Mouse (Mus musculus) forebrain, embryonic 14.5 days (tissue): ENCODE data around the gene Tcl1b3. TPM values are rescaled to one million over a fixed set of nuclear protein-coding genes. Genes with fewer than 3 reads are reported as not detected.

Experiments used
- ATAC-seq: fragments of 200-750 bp; cut with Nextera tagmentation; 2 replicates; pipeline ENCODE4 v1.8.0; 2017; ENCODE audit warnings: mild to moderate bottlenecking, moderate library complexity
- DNase-seq: peaks from one replicate; pipeline ENCODE4 v3.0.0-alpha.2; 2015; ENCODE audit warnings: low spot score
- H3K27ac ChIP-seq: fragments of 300-500 bp; sonication (generic); 2 replicates; pipeline ENCODE4 v1.5.1; 2014; ENCODE audit warnings: low read depth, mild to moderate bottlenecking, control low read depth, low read length, moderate library complexity
- H3K27me3 ChIP-seq: fragments of 300-500 bp; sonication (generic); replicated peaks from 2 replicates; pipeline ENCODE4 v1.6.1; 2014; ENCODE audit warnings: low read length, control low read depth, mixed read lengths; ENCODE audit not compliant: control insufficient read depth, insufficient read depth
- H3K36me3 ChIP-seq: fragments of 300-500 bp; sonication (generic); 2 replicates; pipeline ENCODE4 v1.6.1; 2014; ENCODE audit warnings: low read length, control low read depth; ENCODE audit not compliant: control insufficient read depth, insufficient read depth
- H3K4me1 ChIP-seq: fragments of 300-500 bp; sonication (generic); 2 replicates; pipeline ENCODE4 v1.6.1; 2014; ENCODE audit warnings: antibody characterized with exemption, low read length, control low read depth; ENCODE audit not compliant: control insufficient read depth, insufficient read depth
- H3K4me2 ChIP-seq: fragments of 300-500 bp; sonication (generic); 2 replicates; pipeline ENCODE4 v1.6.1; 2014; ENCODE audit warnings: mild to moderate bottlenecking, control low read depth, low read length
- H3K4me3 ChIP-seq: fragments of 300-500 bp; sonication (generic); 2 replicates; pipeline ENCODE4 v1.5.1; 2014; ENCODE audit warnings: low read depth, low read length, control low read depth
- H3K9ac ChIP-seq: fragments of 300-500 bp; sonication (generic); 2 replicates; pipeline ENCODE4 v1.6.1; 2014; ENCODE audit warnings: mild to moderate bottlenecking, low read length, control low read depth, moderate library complexity
- H3K9me3 ChIP-seq: fragments of 300-500 bp; sonication (generic); replicated peaks from 2 replicates; pipeline ENCODE4 v1.6.1; 2016; ENCODE audit warnings: low read length, control low read depth, mixed read lengths; ENCODE audit not compliant: control insufficient read depth
- whole genome bisulfite sequencing: fragments of 180-500 bp; shearing (Covaris S2); extraction: QIAGEN DNeasy Blood & Tissue Kit; methylation state at CpG from one replicate; pipeline ENCODE4 v1.1.7; 2014; 5-methylcytosine and 5-hydroxymethylcytosine counted together
- polyA plus RNA-seq: library from polyadenylated mRNA; unstranded; fragments of >200 nt; fragmentation: Nextera tagmentation; extraction: Ambion mirVana; gene quantifications from 2 replicates; pipeline ENCODE4 v1.2.1, GENCODE M21; 2014

The Tcl1b3 gene
- polyA plus RNA-seq, 1 experiment from 2014 or later: not detected

DNA sequence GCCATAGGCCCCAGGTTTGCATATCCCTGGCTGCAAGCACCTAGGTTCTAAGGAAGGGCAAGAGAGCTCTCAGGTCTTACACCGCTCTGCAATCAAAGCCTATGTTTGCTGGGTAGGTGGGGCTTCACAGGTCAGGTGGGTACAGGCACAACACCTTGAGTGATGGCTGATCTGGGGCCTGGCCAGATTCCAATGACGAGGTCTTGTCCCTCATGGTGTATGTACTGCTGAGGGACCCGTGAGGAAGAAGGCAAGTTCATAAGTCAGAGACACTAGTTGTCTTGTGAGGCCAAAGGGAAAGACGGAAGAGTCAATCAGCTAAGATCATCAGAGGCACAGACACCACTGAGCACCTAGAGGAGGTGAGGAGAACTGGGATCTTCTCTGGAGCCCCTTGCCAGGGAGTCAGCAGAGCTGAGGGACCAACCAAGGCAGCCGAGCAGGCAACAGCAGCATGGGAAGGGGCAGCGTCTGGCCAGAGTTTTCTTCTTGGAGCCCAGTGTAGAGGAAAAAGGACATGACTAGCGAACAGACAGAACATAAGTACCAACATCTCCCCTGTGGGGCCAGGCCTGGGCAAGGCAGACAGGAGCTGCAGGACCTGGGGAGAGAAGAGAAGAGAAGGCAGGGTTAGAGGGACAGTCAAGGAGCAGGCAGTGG is 26.4 kb downstream of the Tcl1b3 start:
- H3K4me1 ChIP-seq: no peaks in the 10 kb centered on the region
- no peak overlapping the region for H3K4me2 ChIP-seq
- 90% methylated on average over 7 of the region's 7 CpGs for WGBS
- no peak overlapping the region for H3K4me3 ChIP-seq
- no peaks in the 10 kb centered on the region for H3K27me3 ChIP-seq
- ATAC-seq (no peak), DNase-seq (no peak)
- no peaks in the 10 kb centered on the region for H3K36me3 ChIP-seq
- no peak overlapping the region for H3K27ac ChIP-seq
- no peak overlapping the region for H3K9ac ChIP-seq
- no peaks in the 10 kb centered on the region for H3K9me3 ChIP-seq

DNA sequence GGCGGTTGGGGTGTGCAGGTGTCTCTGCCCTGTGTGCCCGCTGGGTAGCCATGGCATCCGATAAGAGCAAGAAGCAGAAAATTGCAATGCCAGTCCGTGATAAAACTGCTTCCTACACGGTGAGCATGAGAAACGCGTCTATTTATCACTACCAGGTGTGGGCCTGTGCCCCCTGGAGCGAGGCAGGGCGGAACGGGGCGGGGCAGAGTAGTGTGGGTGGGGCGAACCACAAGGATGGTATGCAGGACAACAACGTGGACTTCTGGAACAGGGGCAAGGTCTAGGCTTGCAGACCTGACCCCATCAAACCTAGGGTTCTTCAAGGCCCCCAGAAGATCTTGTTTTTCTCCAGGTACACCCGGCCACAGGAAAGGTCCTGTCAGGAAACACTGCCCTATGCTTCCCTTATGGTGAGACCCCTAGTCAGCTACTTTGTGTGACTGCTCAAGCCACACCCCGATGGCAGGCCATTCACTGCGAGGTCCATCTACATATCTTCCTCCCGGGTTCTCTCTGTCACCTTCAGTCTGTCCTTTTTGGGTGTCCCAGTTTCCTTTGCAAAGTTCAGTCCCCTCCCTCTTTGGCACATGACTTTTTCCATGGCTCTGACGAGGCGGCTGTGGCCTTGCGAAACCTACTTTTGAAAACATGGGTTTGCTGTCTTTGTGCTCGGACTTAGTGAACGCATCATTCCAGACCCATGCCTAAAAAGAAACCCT is 31.9 kb downstream of the Tcl1b3 start, which contains the start of gene Tcl1:
Gene Tcl1, minus strand, starts transcription at position 193 of the 719 bp plus-strand sequence.
- H3K4me3 ChIP-seq: no peak within 1 kb of the TSS
- no peak within 1 kb of the TSS for H3K9ac ChIP-seq
- no peaks in the 10 kb centered on the region for H3K27me3 ChIP-seq
- no peak for DNase-seq
- H3K4me1 ChIP-seq: no peaks in the 10 kb centered on the region
- H3K9me3 ChIP-seq: no peaks in the 10 kb centered on the region
- no peaks in the 10 kb centered on the region for H3K36me3 ChIP-seq
- no peak within 1 kb of the TSS for H3K27ac ChIP-seq
- ATAC-seq: no peak
- H3K4me2 ChIP-seq: no peak within 1 kb of the TSS
- 93% methylated on average over 22 of the region's 22 CpGs for WGBS

DNA sequence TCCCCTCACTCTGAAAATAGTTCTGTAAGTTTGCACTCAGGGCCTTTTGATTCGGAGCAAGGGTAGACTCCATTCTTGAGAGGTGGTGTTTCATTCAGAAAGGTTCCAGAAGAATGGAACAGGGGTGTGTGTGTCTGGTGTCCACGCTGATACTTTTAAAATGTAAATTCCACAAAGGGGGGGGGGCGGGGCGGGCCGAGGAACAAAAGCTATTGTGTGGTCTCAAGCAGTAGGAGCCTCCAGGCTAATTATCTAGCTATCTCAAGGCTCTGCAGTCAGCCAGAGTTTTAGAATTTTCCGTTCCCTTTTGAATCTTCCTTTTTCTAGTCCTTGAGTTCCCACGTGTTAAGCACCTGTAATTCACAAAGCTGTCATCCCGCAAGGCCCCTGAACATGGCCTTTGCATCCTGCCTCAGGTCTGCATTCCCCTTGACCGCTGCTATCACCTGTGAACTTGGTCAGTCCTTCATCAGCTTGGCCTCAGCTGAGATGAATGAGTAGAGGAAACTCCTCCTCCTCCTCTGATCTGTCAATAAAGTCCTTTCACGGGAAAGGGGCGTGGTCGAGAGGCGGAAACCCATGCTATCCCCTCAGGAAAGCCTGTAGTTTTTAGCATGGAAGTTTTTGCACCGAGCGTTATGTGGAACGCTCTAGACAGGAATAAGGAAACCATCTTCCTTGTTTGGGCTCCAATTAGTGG is 33.9 kb downstream of the Tcl1b3 start:
- H3K4me2 ChIP-seq: no peak overlapping the region

DNA sequence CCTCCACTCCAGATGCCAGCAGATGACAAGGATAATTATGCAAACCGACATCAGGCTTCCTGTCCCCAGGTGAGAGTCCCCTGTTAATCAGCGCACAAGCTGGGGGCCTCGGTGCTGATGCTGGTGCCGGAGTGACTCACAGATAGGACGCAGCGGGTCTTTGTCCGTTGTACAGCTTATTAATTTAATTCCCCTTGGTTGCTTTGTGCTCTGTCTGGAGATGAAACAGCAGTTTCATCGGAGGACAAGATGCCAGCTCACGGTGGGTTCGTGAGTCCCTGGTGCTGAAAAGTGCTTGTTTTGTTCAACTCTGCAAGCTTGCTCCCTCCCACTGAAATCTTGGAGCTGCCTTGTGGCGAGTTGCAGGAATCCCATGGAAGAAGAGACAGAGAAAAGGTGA is 43.5 kb downstream of the Tcl1b3 start:
- no peaks in the 10 kb centered on the region for H3K9me3 ChIP-seq
- H3K27me3 ChIP-seq: no peaks in the 10 kb centered on the region
- no peak overlapping the region for H3K27ac ChIP-seq
- 56% methylated on average over 11 of the region's 11 CpGs for WGBS
- no peaks in the 10 kb centered on the region for H3K4me1 ChIP-seq
- DNase-seq (no peak), ATAC-seq (no peak)
- H3K9ac ChIP-seq: no peak overlapping the region
- H3K36me3 ChIP-seq: no peaks in the 10 kb centered on the region
- no peak overlapping the region for H3K4me3 ChIP-seq
- H3K4me2 ChIP-seq: no peak overlapping the region

More for the DNA sequence above, 33.9 kb downstream of the Tcl1b3 start:
- Histone ChIP-seq H3K4me1 (no peaks in the 10 kb centered on the region), H3K36me3 (no peaks in the 10 kb centered on the region), H3K9ac (no peak overlapping the region), H3K4me3 (no peak overlapping the region), H3K9me3 (no peaks in the 10 kb centered on the region), H3K27me3 (no peaks in the 10 kb centered on the region), H3K27ac (no peak overlapping the region)
- WGBS: 41% methylated on average over 16 of the region's 16 CpGs
- DNase-seq: no peak
- no peak for ATAC-seq

DNA sequence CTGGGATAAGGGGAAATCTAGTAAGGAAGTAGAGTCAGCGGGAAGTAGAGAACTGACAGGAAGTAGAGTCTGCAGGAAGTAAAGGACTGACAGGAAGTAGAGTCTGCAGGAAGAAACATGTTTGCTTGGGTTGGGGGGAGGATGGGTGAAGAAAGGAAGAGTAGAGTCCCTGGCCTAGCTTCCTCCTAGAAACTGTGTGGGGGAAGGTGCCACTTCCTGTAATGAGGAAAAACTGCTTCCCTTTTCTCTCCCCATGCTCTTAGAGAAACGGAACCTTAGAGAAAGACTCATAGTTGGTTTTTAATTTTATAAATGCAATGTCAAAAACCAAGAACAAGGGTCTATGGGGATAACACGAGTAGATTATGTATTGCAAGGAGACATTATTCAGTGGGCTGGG is 44.2 kb downstream of the Tcl1b3 start:
- Histone ChIP-seq H3K27me3 (no peaks in the 10 kb centered on the region), H3K4me3 (no peak overlapping the region), H3K4me1 (no peaks in the 10 kb centered on the region), H3K4me2 (no peak overlapping the region), H3K9me3 (no peaks in the 10 kb centered on the region), H3K36me3 (no peaks in the 10 kb centered on the region), H3K27ac (no peak overlapping the region), H3K9ac (no peak overlapping the region)
- no peak for DNase-seq
- no peak for ATAC-seq
- 86% methylated on average over 3 of the region's 3 CpGs for WGBS

DNA sequence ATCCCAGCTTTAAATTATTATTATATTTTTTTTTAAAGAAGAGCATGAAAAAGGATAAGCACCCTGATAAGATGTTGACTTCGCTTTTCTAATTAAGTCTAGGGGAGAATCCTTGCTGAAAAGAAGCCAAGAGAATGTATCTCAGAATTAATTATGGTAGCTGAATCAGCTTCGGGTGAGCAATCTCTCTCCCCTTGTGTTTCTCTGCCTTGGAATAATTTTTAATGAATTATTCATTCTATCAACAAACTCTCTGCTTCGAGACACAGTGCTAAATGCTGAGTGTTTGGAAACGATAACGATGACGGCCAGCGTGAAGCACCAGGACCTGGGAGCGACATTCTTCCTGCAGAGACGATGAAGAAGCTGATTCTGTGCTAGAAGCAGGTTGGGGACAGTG is 48.2 kb downstream of the Tcl1b3 start:
- 52% methylated on average over 9 of the region's 9 CpGs for WGBS
- Histone ChIP-seq H3K9me3 (no peaks in the 10 kb centered on the region), H3K4me1 (no peaks in the 10 kb centered on the region), H3K9ac (no peak overlapping the region), H3K27me3 (no peaks in the 10 kb centered on the region), H3K27ac (no peak overlapping the region), H3K4me3 (no peak overlapping the region), H3K4me2 (no peak overlapping the region), H3K36me3 (no peaks in the 10 kb centered on the region)
- DNase-seq (peak; percentile 52), ATAC-seq (no peak)

Other genes with a start within 250 kb of the Tcl1b3 start
- gene Syne3, start 181.2 kb upstream of the Tcl1b3 start, polyA plus RNA-seq: 0.08 and 0.22 TPM in 2 replicates
- gene Glrx5, start 158.4 kb upstream of the Tcl1b3 start, polyA plus RNA-seq: 154 and 173 TPM in 2 replicates
- gene Tcl1b2, start 45.0 kb upstream of the Tcl1b3 start, polyA plus RNA-seq: not detected in 2 replicates
- not detected in 2 replicates for gene Tcl1b1, start 31.4 kb upstream of the Tcl1b3 start, polyA plus RNA-seq
- gene Tcl1b5, start 14.7 kb upstream of the Tcl1b3 start, polyA plus RNA-seq: not detected in 2 replicates
- not detected in 2 replicates for gene Tcl1b4, start 10.9 kb downstream of the Tcl1b3 start, polyA plus RNA-seq
- gene Tcl1, start 31.8 kb downstream of the Tcl1b3 start, polyA plus RNA-seq: not detected in 2 replicates
- 4.4 and 6.6 TPM in 2 replicates for gene Tunar, start 142.8 kb downstream of the Tcl1b3 start, polyA plus RNA-seq